8 mouse cellular contexts compared by ENCODE assay signal in genomic region chr3:60576366-60577046, GRCm38 (mm10).
DNase-seq lines count a peak whose midpoint lies in the region; ATAC-seq lines count a peak whose summit lies in the region.
"Had no signal": no experiment of that assay in that cellular context is flagged by ENCODE, and none has a peak within 500 bp of the region (broad histone marks: within the 10 kb centered on the region; RNA-seq: fewer than 3 reads in every experiment).

No protein-coding gene starts in this region.

- H3K36me3 ChIP-seq in hindbrain, embryonic 15.5 days, result no peaks in the 10 kb centered on the region
- no peaks in the 10 kb centered on the region for H3K36me3 ChIP-seq in hindbrain, embryonic 10.5 days

- no peaks in the 10 kb centered on the region for H3K27me3 ChIP-seq in hindbrain, embryonic 15.5 days
- H3K27me3 ChIP-seq in hindbrain, embryonic 10.5 days (ENCODE audit: insufficient read depth, poor library complexity, severe bottlenecking), result no peaks in the 10 kb centered on the region

- 0 out of 2 replicates have a peak overlapping the region, but pooled peaks have one; percentile 34 for H3K27ac ChIP-seq in hindbrain, embryonic 15.5 days (replicated peaks)
- no peak overlapping the region for H3K27ac ChIP-seq in hindbrain, embryonic 10.5 days

- 62% methylated on average over 9 of the region's 9 CpGs for WGBS in hindbrain, embryonic 15.5 days
- WGBS in hindbrain, embryonic 10.5 days, result 82% methylated on average over 9 of the region's 9 CpGs

- peaks cover 21% of the 10 kb centered on the region for H3K4me1 ChIP-seq in hindbrain, embryonic 15.5 days (replicated peaks)
- H3K4me1 ChIP-seq in hindbrain, embryonic 10.5 days (replicated peaks), result peaks cover 14% of the 10 kb centered on the region; the same call in 1 of the 2 replicates

- no peak for DNase-seq in hindbrain, embryonic 10.5 days (ENCODE audit: low spot score)
- peak; percentile 38 for DNase-seq in A20 (ENCODE audit: low read depth, low spot score)
- DNase-seq in brain, adult 2 months (ENCODE audit: low read depth, low spot score), result peak; percentile 87
- peak; percentile 35 to 69 for DNase-seq in kidney, postnatal 36 days
- DNase-seq in right cerebral cortex, postnatal 4 days, result no peak
- no peak for DNase-seq in spleen, postnatal 14 days (ENCODE audit: low spot score in 2 of 2)
- DNase-seq: lung, adult 18-20 months had no signal

- no peaks in the 10 kb centered on the region for H3K9me3 ChIP-seq in hindbrain, embryonic 15.5 days
- no peaks in the 10 kb centered on the region for H3K9me3 ChIP-seq in hindbrain, embryonic 10.5 days

- no peak overlapping the region for H3K9ac ChIP-seq in hindbrain, embryonic 15.5 days

- no peak overlapping the region for H3K4me3 ChIP-seq in hindbrain, embryonic 15.5 days
- H3K4me3 ChIP-seq in hindbrain, embryonic 10.5 days, result no peak overlapping the region

- ATAC-seq in hindbrain, embryonic 15.5 days (ENCODE audit: low FRiP score, low read depth), result no peak

- 0 out of 2 replicates have a peak overlapping the region, but pooled peaks have one; percentile 6 for H3K4me2 ChIP-seq in hindbrain, embryonic 15.5 days

Comparison
In these comparisons a context has a peak if more than half of its experiments do, and no peak if none do; other contexts are left out.
1. DNase-seq: peak in A20 (single experiment), brain, adult 2 months (single experiment) and kidney, postnatal 36 days (2 of 2); none in hindbrain, embryonic 10.5 days (single experiment), right cerebral cortex, postnatal 4 days (single experiment) and spleen, postnatal 14 days (0 of 2).